Comparison of ENCODE assay signal across 8 mouse cellular contexts in genomic region chr3:52758561-52758960, GRCm38 (mm10).
DNase-seq lines count a peak whose midpoint lies in the region; ATAC-seq lines count a peak whose summit lies in the region.

No protein-coding gene starts in this region.

- peak; percentile 96 for ATAC-seq in CD4-positive, CD25-positive, alpha-beta regulatory T cell, adult 4 months
- no peak for ATAC-seq in erythroid progenitor cell, adult 5-6 weeks (replicated peaks; ENCODE audit: low FRiP score, poor library complexity, severe bottlenecking)

- DNase-seq in left cerebral cortex, adult 11 months (ENCODE audit: low spot score) = peak; percentile 25
- DNase-seq in left cerebral cortex, postnatal 14 days (ENCODE audit: low spot score in 2 of 2) = no peak
- DNase-seq in adrenal gland, postnatal 25 days = peak; percentile 51
- DNase-seq in gastrocnemius, adult 18-20 months (ENCODE audit: low spot score) = peak; percentile 73
- DNase-seq in kidney, postnatal 4 days = peak; percentile 54 to 57
- DNase-seq in spleen, postnatal 36 days (ENCODE audit: low spot score in 2 of 2) = peak; percentile 65 to 68

- intact Hi-C loops in left cerebral cortex, postnatal 14 days (cut with DNase I) = loop anchor here (10.0 kb wide), 1 partner anchor 494 kb away; the partner anchor contains the start of gene Foxo1

Comparison
In these comparisons a context has a peak if more than half of its experiments do, and no peak if none do; other contexts are left out.
1. DNase-seq: peak in left cerebral cortex, adult 11 months (single experiment), adrenal gland, postnatal 25 days (single experiment), gastrocnemius, adult 18-20 months (single experiment), kidney, postnatal 4 days (2 of 2) and spleen, postnatal 36 days (2 of 2); none in left cerebral cortex, postnatal 14 days (0 of 2).